Mouse (Mus musculus) liver, embryonic 15.5 days (tissue): Measurements from ENCODE around the gene Orai2. TPM values are rescaled to one million over a fixed set of nuclear protein-coding genes. Genes with fewer than 3 reads are reported as not detected.
A peak's percentile ranks its signal among the peaks of the same experiment; 100 is the strongest.

Source experiments
- ATAC-seq: fragments of 200-750 bp; cut with Nextera tagmentation; 2 replicates; pipeline ENCODE4 v1.8.0; 2017; ENCODE audit warnings: moderate number of reproducible peaks, mild to moderate bottlenecking, moderate library complexity; ENCODE audit not compliant: insufficient read depth
- H3K27ac ChIP-seq: fragments of 300-500 bp; sonication (generic); replicated peaks from 2 replicates; pipeline ENCODE4 v1.5.1; 2015; ENCODE audit warnings: mild to moderate bottlenecking, inconsistent platforms
- H3K27me3 ChIP-seq: fragments of 300-500 bp; sonication (generic); 2 replicates; pipeline ENCODE4 v1.6.1; 2015; ENCODE audit warnings: mild to moderate bottlenecking, inconsistent platforms
- H3K36me3 ChIP-seq: fragments of 300-500 bp; sonication (generic); replicated peaks from 2 replicates; pipeline ENCODE4 v1.6.1; 2015; ENCODE audit warnings: moderate library complexity, mild to moderate bottlenecking, inconsistent platforms
- H3K4me1 ChIP-seq: fragments of 300-500 bp; sonication (generic); replicated peaks from 2 replicates; pipeline ENCODE4 v1.6.1; 2015; ENCODE audit warnings: inconsistent platforms
- H3K4me2 ChIP-seq: fragments of 300-500 bp; sonication (generic); 2 replicates; pipeline ENCODE4 v1.6.1; 2015; ENCODE audit warnings: moderate library complexity, mild to moderate bottlenecking, inconsistent platforms
- H3K4me3 ChIP-seq: fragments of 300-500 bp; sonication (generic); replicated peaks from 2 replicates; pipeline ENCODE4 v1.5.1; 2015; ENCODE audit warnings: mild to moderate bottlenecking, inconsistent platforms
- H3K9ac ChIP-seq: fragments of 300-500 bp; sonication (generic); 2 replicates; pipeline ENCODE4 v1.6.1; 2015; ENCODE audit warnings: moderate library complexity, mild to moderate bottlenecking, inconsistent platforms
- H3K9me3 ChIP-seq: fragments of 300-500 bp; sonication (generic); replicated peaks from 2 replicates; pipeline ENCODE4 v1.6.1; 2016; ENCODE audit warnings: inconsistent platforms
- WGBS: fragments of 180-500 bp; shearing (Covaris S2); methylation state at CpG from one replicate; pipeline ENCODE4 v1.1.7; 2015; ENCODE audit warnings: mixed read lengths; ENCODE audit not compliant: insufficient replicate concordance; 5-methylcytosine and 5-hydroxymethylcytosine counted together
- polyA plus RNA-seq: library from polyadenylated mRNA; unstranded; fragments of >200 nt; fragmentation: Nextera tagmentation; extraction: Ambion mirVana; gene quantifications from 2 replicates; pipeline ENCODE4 v1.2.1, GENCODE M21; 2015

Gene Orai2
- polyA plus RNA-seq, 1 experiment from 2014 or later = 4.4 TPM

DNA sequence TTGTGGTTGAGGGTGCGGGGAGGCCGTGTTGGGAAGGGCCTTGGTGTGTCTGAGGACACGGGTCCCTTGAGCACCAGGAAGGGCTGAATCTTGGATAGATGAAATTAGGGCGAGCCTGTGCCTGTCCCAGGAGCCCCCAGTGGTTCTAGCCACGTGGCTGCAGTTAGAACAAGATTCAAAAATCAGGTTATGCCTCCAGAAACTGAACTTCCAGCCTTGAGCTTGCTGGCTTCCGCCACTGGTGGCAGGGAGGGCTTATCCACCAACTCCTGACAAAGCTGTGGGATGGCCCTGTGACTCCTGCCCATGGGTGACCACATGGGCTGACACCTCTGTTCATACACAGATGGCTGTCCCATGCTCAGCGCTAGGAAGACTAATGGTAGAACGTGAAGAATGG is 22.8 kb downstream of the Orai2 start:
- no peak overlapping the region for H3K27ac ChIP-seq
- H3K9ac ChIP-seq = no peak overlapping the region
- H3K27me3 ChIP-seq = no peaks in the 10 kb centered on the region
- 44% methylated on average over 8 of the region's 8 CpGs for WGBS
- no peak for ATAC-seq
- H3K4me1 ChIP-seq = peaks cover 19% of the 10 kb centered on the region
- no peak overlapping the region for H3K4me3 ChIP-seq
- H3K36me3 ChIP-seq = no peaks in the 10 kb centered on the region
- H3K9me3 ChIP-seq = no peaks in the 10 kb centered on the region
- no peak overlapping the region for H3K4me2 ChIP-seq

DNA sequence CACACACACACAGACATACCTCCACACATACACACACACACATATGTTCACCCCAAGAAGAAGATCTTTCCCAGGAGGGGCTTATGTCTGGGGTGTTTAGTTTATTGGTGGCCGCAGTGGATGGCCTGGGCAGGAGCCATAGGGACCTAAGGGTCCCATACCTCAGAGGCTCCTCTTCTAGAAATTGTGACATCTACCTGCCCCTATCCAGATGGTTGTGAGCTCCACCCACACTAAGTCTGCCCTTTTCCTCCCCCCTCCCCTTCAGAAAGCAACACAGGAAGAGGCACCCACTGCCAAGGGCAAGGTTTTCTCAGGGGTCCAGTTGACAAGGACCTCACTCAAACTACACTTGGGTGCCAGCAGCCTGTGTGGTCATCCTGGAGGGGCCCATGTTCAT is 23.6 kb downstream of the Orai2 start:
- H3K4me3 ChIP-seq = no peak overlapping the region
- no peaks in the 10 kb centered on the region for H3K27me3 ChIP-seq
- peaks cover 7% of the 10 kb centered on the region for H3K36me3 ChIP-seq
- no peak for ATAC-seq
- H3K9ac ChIP-seq = no peak overlapping the region
- H3K27ac ChIP-seq = no peak overlapping the region
- peaks cover 19% of the 10 kb centered on the region for H3K4me1 ChIP-seq
- H3K4me2 ChIP-seq = no peak overlapping the region
- 64% methylated on average over 1 of the region's 1 CpGs for WGBS
- no peaks in the 10 kb centered on the region for H3K9me3 ChIP-seq

DNA sequence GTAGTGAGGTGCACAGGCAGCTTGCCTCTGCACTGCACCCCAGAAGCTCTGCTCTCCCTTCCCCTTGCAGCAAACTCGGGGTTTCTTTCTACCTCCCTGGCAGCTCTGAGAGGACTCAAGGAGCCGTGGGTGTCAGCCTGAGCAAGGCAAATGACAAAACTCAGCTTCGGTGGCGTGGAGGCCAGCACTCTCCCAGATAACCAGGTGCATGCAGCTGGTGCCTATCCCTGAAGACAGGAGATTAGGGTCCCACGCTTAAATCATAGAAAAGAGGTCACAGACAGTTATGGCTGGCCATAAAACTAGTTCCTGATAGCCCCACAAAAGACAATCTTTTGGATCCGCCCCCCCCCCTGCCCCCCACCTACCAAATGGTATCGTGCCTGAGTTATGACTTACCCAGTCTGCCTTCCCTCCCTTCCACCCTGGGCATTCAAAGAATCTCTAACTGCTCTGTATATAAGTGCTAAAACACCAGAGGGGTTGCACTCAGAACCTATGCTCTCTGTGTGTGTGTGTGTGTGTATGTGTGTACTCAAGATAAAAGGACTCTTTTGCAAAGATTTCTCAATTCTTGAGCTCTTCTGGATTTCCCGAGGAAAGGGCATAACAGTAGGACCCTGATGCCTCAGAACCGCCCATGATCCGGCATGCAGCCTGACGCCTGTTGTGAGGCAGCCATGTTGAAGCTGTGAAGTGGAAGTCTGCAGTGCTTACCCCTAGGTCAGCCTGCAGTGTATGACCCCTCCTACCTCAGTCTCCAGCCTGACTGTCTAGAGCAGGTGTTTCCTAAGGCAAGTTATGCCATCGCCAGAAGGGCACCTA is 25.7 kb downstream of the Orai2 start:
- H3K4me2 ChIP-seq = no peak overlapping the region
- H3K4me1 ChIP-seq = peaks cover 19% of the 10 kb centered on the region
- 28% methylated on average over 12 of the region's 12 CpGs for WGBS
- H3K27ac ChIP-seq = 0 out of 2 replicates have a peak overlapping the region, but pooled peaks have one; percentile 9
- no peaks in the 10 kb centered on the region for H3K27me3 ChIP-seq
- H3K9me3 ChIP-seq = no peaks in the 10 kb centered on the region
- H3K4me3 ChIP-seq = no peak overlapping the region
- ATAC-seq = 0 out of 2 replicates have a peak, but pooled peaks have one; percentile 8
- peaks cover 28% of the 10 kb centered on the region for H3K36me3 ChIP-seq
- H3K9ac ChIP-seq = no peak overlapping the region

GRCm38 (mm10) chr5:136143161-136143755 is 27.3 kb downstream of the Orai2 start:
- Histone ChIP-seq H3K27me3 (no peaks in the 10 kb centered on the region), H3K9me3 (no peaks in the 10 kb centered on the region), H3K27ac (no peak overlapping the region), H3K9ac (no peak overlapping the region), H3K4me2 (no peak overlapping the region), H3K4me1 (peaks cover 30% of the 10 kb centered on the region), H3K4me3 (no peak overlapping the region), H3K36me3 (peaks cover 44% of the 10 kb centered on the region)
- WGBS = 83% methylated on average over 6 of the region's 6 CpGs
- no peak for ATAC-seq

- ATAC-seq = no peak
- H3K4me3 ChIP-seq = no peak overlapping the region
- H3K27ac ChIP-seq = no peak overlapping the region
- 73% methylated on average over 5 of the region's 5 CpGs for WGBS
- H3K4me1 ChIP-seq = peaks cover 33% of the 10 kb centered on the region
- H3K36me3 ChIP-seq = peaks cover 47% of the 10 kb centered on the region
- no peak overlapping the region for H3K9ac ChIP-seq
- no peaks in the 10 kb centered on the region for H3K27me3 ChIP-seq
- no peak overlapping the region for H3K4me2 ChIP-seq
- no peaks in the 10 kb centered on the region for H3K9me3 ChIP-seq
Observed at GRCm38 (mm10) chr5:136142746-136143145, 27.8 kb downstream of the Orai2 start.

DNA sequence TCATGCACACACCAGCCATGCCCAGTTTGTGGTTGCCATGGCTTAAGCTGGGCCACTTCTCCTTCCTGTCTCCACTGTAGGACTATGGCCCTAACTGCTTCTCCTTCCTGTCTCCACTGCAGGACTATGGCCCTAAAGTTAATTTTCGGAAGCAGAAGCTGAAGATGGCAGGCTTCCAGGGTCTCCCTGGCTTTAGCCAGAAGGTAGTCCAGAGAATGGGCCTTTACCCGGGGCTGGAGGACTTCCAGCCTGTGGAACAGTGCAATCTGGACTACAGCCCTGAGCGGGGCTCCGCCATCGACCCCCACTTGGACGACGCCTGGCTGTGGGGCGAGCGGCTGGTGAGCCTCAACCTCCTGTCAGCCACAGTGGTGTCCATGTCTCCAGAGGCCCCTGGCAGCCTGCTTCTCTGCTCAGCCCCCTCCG is 30.4 kb downstream of the Orai2 start:
- H3K27me3 ChIP-seq = no peaks in the 10 kb centered on the region
- H3K36me3 ChIP-seq = peaks cover 47% of the 10 kb centered on the region
- no peak for ATAC-seq
- H3K9ac ChIP-seq = no peak overlapping the region
- H3K27ac ChIP-seq = peak overlapping the region; percentile 59
- no peak overlapping the region for H3K4me3 ChIP-seq
- WGBS = 84% methylated on average over 10 of the region's 10 CpGs
- H3K4me2 ChIP-seq = no peak overlapping the region
- H3K4me1 ChIP-seq = peaks cover 43% of the 10 kb centered on the region
- no peaks in the 10 kb centered on the region for H3K9me3 ChIP-seq

DNA sequence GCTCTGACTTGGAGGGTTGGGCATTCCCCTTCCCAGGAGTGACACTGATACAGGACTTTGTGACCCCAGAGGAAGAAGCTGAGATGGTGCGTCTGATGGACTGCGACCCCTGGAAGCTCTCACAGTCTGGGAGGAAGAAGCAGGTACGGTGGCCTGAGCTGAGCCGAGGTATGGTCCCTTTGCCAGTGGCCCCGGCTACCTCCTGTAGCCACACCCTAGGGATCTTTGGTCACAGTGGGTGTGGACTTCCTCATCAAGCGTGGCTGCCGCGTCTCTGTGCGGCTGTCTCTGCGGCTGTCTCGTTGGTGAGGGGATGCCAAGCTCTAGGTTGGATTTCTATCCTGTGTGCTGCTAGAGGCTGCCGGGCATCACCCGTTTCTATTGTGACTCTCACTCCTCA is 31.1 kb downstream of the Orai2 start:
- H3K4me1 ChIP-seq = peaks cover 43% of the 10 kb centered on the region
- peak overlapping the region; percentile 59 for H3K27ac ChIP-seq
- H3K36me3 ChIP-seq = peaks cover 51% of the 10 kb centered on the region
- WGBS = 69% methylated on average over 13 of the region's 13 CpGs
- H3K9ac ChIP-seq = no peak overlapping the region
- H3K9me3 ChIP-seq = no peaks in the 10 kb centered on the region
- H3K27me3 ChIP-seq = no peaks in the 10 kb centered on the region
- H3K4me2 ChIP-seq = no peak overlapping the region
- no peak overlapping the region for H3K4me3 ChIP-seq
- no peak for ATAC-seq

DNA sequence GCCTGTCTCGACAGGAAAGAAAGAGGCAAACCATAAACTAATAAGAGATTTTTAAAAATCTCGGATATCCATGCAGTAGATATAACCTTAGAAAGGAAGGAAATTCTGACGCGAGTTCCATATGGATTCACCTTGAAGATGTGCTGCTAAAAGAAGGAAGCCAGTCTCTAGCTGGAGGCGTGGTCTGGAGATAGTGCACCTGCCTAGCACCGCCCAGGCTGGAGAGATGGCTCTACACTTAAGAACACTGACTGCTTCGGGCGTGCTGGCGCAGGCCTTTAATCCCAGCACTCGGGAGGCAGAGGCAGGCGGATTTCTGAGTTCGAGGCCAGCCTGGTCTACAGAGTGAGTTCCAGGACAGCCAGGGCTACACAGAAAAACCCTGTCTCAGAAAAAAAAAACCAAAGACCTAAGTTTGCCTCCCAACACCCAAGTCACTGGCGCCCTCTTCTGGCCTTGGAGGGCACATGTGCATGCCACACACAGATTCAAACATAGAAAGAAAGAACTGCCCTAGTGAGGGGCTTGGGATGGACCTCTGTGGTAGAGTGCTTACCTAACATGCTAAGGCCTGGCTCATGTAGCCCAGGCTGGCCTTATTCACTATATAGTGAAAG is 32.7 kb downstream of the Orai2 start:
- Histone ChIP-seq H3K36me3 (peaks cover 67% of the 10 kb centered on the region), H3K9me3 (no peaks in the 10 kb centered on the region), H3K27ac (peak overlapping the region; percentile 95), H3K9ac (no peak overlapping the region), H3K4me3 (peak overlapping the region; percentile 91), H3K4me1 (peaks cover 45% of the 10 kb centered on the region), H3K27me3 (no peaks in the 10 kb centered on the region), H3K4me2 (peak overlapping the region; percentile 80)
- no peak for ATAC-seq
- WGBS = 35% methylated on average over 13 of the region's 13 CpGs

DNA sequence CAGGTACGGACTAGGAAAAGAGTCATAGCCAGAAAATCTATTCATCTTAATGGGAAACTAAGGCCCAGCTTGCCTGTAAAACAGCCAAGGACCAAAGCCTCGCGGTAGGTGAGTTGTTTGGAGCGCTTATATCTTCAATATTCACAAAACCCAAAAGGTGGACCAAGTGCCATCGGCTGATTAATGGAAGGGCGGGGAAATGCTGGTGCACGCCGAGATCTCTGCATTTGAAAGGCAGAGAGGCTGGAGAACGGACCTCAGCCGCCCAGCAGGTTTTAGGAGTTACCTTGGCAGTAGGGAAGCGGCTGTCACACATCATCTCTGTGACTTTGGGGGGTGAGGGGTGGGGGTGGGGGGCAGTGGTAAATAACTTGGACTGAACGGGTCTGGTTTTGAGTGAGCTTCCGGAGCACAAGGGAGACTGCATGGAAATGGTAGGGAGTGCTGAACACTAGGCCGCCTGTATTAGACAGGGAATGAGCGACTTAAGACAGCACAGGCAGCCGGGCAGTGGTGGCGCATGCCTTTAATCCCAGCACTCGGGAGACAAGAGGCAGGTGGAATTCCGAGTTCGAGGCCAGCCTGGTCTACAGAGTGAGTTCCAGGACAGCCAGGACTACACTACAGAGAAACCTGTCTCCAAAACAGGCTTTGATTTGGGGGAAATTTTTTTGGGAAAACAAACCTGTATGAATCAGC is 34.1 kb downstream of the Orai2 start:
- H3K9ac ChIP-seq = peak overlapping the region; percentile 89
- WGBS = 3% methylated on average over 20 of the region's 20 CpGs
- peaks cover 45% of the 10 kb centered on the region for H3K4me1 ChIP-seq
- peak overlapping the region; percentile 95 for H3K27ac ChIP-seq
- peak overlapping the region; percentile 80 for H3K4me2 ChIP-seq
- H3K36me3 ChIP-seq = peaks cover 68% of the 10 kb centered on the region
- H3K27me3 ChIP-seq = no peaks in the 10 kb centered on the region
- no peaks in the 10 kb centered on the region for H3K9me3 ChIP-seq
- peak; percentile 6 for ATAC-seq
- H3K4me3 ChIP-seq = peak overlapping the region; percentile 91

- H3K27ac ChIP-seq = peak within 1 kb of the TSS; percentile 95
- under 1% methylated on average over 60 of the region's 60 CpGs for WGBS
- peak within 1 kb of the TSS; percentile 91 for H3K4me3 ChIP-seq
- peak; percentile 91 for ATAC-seq
- H3K27me3 ChIP-seq = no peaks in the 10 kb centered on the region
- peaks cover 68% of the 10 kb centered on the region for H3K36me3 ChIP-seq
- peak within 1 kb of the TSS; percentile 80 for H3K4me2 ChIP-seq
- peaks cover 45% of the 10 kb centered on the region for H3K4me1 ChIP-seq
- no peaks in the 10 kb centered on the region for H3K9me3 ChIP-seq
- peak within 1 kb of the TSS; percentile 89 for H3K9ac ChIP-seq
Observed at GRCm38 (mm10) chr5:136135571-136136291, 34.8 kb downstream of the Orai2 start, which contains the start of the genes Lrwd1 and Alkbh4. Lrwd1 (minus strand) TSS chr5:136136074. Alkbh4 (plus strand) TSS chr5:136136146.
